Mouse (Mus musculus) liver, embryonic 14.5 days (tissue): ENCODE measurements around the gene Kras. TPM values are rescaled to one million over a fixed set of nuclear protein-coding genes. Genes with fewer than 3 reads are reported as not detected.

Experiments
- ATAC-seq: fragments of 200-750 bp; cut with Nextera tagmentation; 2 replicates; pipeline ENCODE4 v1.8.0; 2017; ENCODE audit warnings: moderate number of reproducible peaks, mild to moderate bottlenecking, moderate library complexity; ENCODE audit not compliant: insufficient read depth
- DNase-seq, 3 experiments: peaks; one replicate each; pipeline ENCODE4 v3.0.0-alpha.2; 2012 to 2013; ENCODE audit warnings: low read depth in 3 of 3, low spot score in 3 of 3
- H3K27ac ChIP-seq: fragments of 300-500 bp; sonication (generic); 2 replicates; pipeline ENCODE4 v1.5.1; 2014; ENCODE audit warnings: moderate library complexity, mild to moderate bottlenecking, control low read depth, inconsistent platforms
- H3K27me3 ChIP-seq: fragments of 300-500 bp; sonication (generic); 2 replicates; pipeline ENCODE4 v1.6.1; 2014; ENCODE audit warnings: mild to moderate bottlenecking, low read length, moderate library complexity; ENCODE audit not compliant: control insufficient read depth, insufficient read depth
- H3K36me3 ChIP-seq: fragments of 300-500 bp; sonication (generic); replicated peaks from 2 replicates; pipeline ENCODE4 v1.6.1; 2014; ENCODE audit warnings: low read depth; ENCODE audit not compliant: control insufficient read depth, insufficient read depth
- H3K4me1 ChIP-seq, 2 experiments: fragments of 200-500 bp in 1 of 2; fragments of 300-500 bp in 1 of 2; sonication (generic) in 1 of 2; replicated peaks; 2 replicates each; pipeline ENCODE4 v1.6.1; 2012 to 2014; ENCODE audit warnings: antibody characterized with exemption in 1 of 2, inconsistent platforms in 1 of 2, low read length in 1 of 2; ENCODE audit not compliant: control insufficient read depth in 2 of 2, insufficient read depth in 2 of 2
- H3K4me2 ChIP-seq: fragments of 300-500 bp; sonication (generic); 2 replicates; pipeline ENCODE4 v1.6.1; 2014; ENCODE audit warnings: low read depth, mild to moderate bottlenecking, control low read depth, moderate library complexity
- H3K4me3 ChIP-seq, 2 experiments: fragments of 200-500 bp in 1 of 2; fragments of 300-500 bp in 1 of 2; sonication (generic) in 1 of 2; 2 replicates each; pipeline ENCODE4 v1.5.1; 2012 to 2014; ENCODE audit warnings: low read depth in 2 of 2, low read length in 2 of 2, mild to moderate bottlenecking in 2 of 2, control low read depth in 1 of 2, inconsistent platforms in 1 of 2, moderate library complexity in 1 of 2; ENCODE audit not compliant: insufficient read depth in 1 of 2
- H3K9ac ChIP-seq: fragments of 300-500 bp; sonication (generic); replicated peaks from 2 replicates; pipeline ENCODE4 v1.6.1; 2014; ENCODE audit warnings: mild to moderate bottlenecking, control low read depth, moderate library complexity
- H3K9me3 ChIP-seq: fragments of 300-500 bp; sonication (generic); 2 replicates; pipeline ENCODE4 v1.6.1; 2016; ENCODE audit warnings: low read length, mixed read lengths; ENCODE audit not compliant: control insufficient read depth
- CTCF ChIP-seq: IDR thresholded peaks from 2 replicates; pipeline ENCODE4 v1.5.1; 2016; ENCODE audit warnings: antibody characterized with exemption, low read depth, control low read depth
- EP300 ChIP-seq: IDR thresholded peaks from 2 replicates; pipeline ENCODE4 v1.6.1; 2016; ENCODE audit warnings: antibody characterized with exemption, low read depth
- WGBS: fragments of 180-500 bp; shearing (Covaris S2); extraction: QIAGEN DNeasy Blood & Tissue Kit; methylation state at CpG from one replicate; pipeline ENCODE4 v1.1.7; 2014; ENCODE audit not compliant: insufficient replicate concordance; 5-methylcytosine and 5-hydroxymethylcytosine counted together
- polyA plus RNA-seq, 2 experiments: library from polyadenylated mRNA; depleted of rRNA in 1 of 2; stranded (reverse) in 1 of 2; unstranded in 1 of 2; fragments of >200 nt; fragmentation: Nextera tagmentation in 1 of 2; extraction: Ambion mirVana in 1 of 2; gene quantifications; 2 replicates each; pipeline versions ENCODE4 v1.2.1 to v1.2.3; 2012 to 2014

Kras gene
- polyA plus RNA-seq, 2 experiments = 17.8 to 47.0 TPM

GRCm38 (mm10) chr6:145249291-145250184 lies 501 bp downstream of the Kras start:
- Histone ChIP-seq H3K27ac (peak overlapping the region; percentile 51), H3K36me3 (peaks cover 14% of the 10 kb centered on the region), H3K9ac (peak overlapping the region; percentile 98), H3K4me2 (peak overlapping the region; percentile 78), H3K4me1 (peaks cover 6 to 16% of the 10 kb centered on the region in 2 experiments), H3K4me3 (peak overlapping the region; percentile 73 to 98), H3K9me3 (no peaks in the 10 kb centered on the region), H3K27me3 (no peaks in the 10 kb centered on the region)
- DNase-seq (peak; percentile 30 to 44 (median 34)), ATAC-seq (peak; percentile 77)
- TF ChIP-seq EP300 (no peak), CTCF (no peak)
- under 1% methylated on average over 103 of the region's 124 CpGs for WGBS

- Histone ChIP-seq H3K27ac (no peak overlapping the region; the same call in 1 of the 2 replicates), H3K36me3 (peaks cover 19% of the 10 kb centered on the region), H3K9ac (no peak overlapping the region), H3K4me3 (peak overlapping the region; percentile 28 to 98), H3K9me3 (no peaks in the 10 kb centered on the region), H3K4me1 (peaks cover 6 to 16% of the 10 kb centered on the region in 2 experiments), H3K27me3 (no peaks in the 10 kb centered on the region), H3K4me2 (peak overlapping the region; percentile 78)
- no peak for ATAC-seq
- peak; percentile 5 to 17 (median 14) for DNase-seq
- WGBS = 66% methylated on average over 3 of the region's 3 CpGs
- no peak for TF ChIP-seq CTCF
- no peak for TF ChIP-seq EP300
Observed at GRCm38 (mm10) chr6:145247886-145248285, 2.2 kb downstream of the Kras start.

- 89% methylated on average over 5 of the region's 5 CpGs for WGBS
- DNase-seq (no peak), ATAC-seq (no peak)
- H3K4me3 ChIP-seq = no peak overlapping the region
- H3K36me3 ChIP-seq = peaks cover 19% of the 10 kb centered on the region
- H3K27ac ChIP-seq = no peak overlapping the region
- no peak overlapping the region for H3K9ac ChIP-seq
- H3K4me1 ChIP-seq = peaks cover 6 to 16% of the 10 kb centered on the region in 2 experiments
- TF ChIP-seq CTCF = no peak
- no peak overlapping the region for H3K4me2 ChIP-seq
- H3K9me3 ChIP-seq = no peaks in the 10 kb centered on the region
- no peaks in the 10 kb centered on the region for H3K27me3 ChIP-seq
Observed at GRCm38 (mm10) chr6:145246841-145247240, 3.2 kb downstream of the Kras start.

- Histone ChIP-seq H3K27ac (no peak overlapping the region), H3K27me3 (no peaks in the 10 kb centered on the region), H3K4me1 (peaks cover 0 to 3% of the 10 kb centered on the region in 2 experiments; a peak in 2 of 4 replicates), H3K36me3 (peaks cover 34% of the 10 kb centered on the region), H3K4me3 (no peak overlapping the region), H3K4me2 (no peak overlapping the region), H3K9ac (no peak overlapping the region), H3K9me3 (no peaks in the 10 kb centered on the region)
- TF ChIP-seq EP300 = no peak
- peak; percentile 29; the same call in 1 of the 2 replicates for TF ChIP-seq CTCF
- ATAC-seq (no peak), DNase-seq (peak in 2 of 3 experiments; percentile 5 to 11)
- WGBS = 45% methylated on average over 1 of the region's 1 CpGs
Observed at GRCm38 (mm10) chr6:145242521-145242920, 7.5 kb downstream of the Kras start.

- Histone ChIP-seq H3K4me3 (no peak overlapping the region), H3K9me3 (no peaks in the 10 kb centered on the region), H3K36me3 (peaks cover 23% of the 10 kb centered on the region), H3K27ac (no peak overlapping the region), H3K4me1 (no peaks in the 10 kb centered on the region), H3K9ac (no peak overlapping the region), H3K27me3 (no peaks in the 10 kb centered on the region), H3K4me2 (no peak overlapping the region)
- DNase-seq (no peak), ATAC-seq (no peak)
- TF ChIP-seq EP300 = no peak
- TF ChIP-seq CTCF = no peak
- WGBS = 81% methylated on average over 6 of the region's 6 CpGs
Observed at GRCm38 (mm10) chr6:145240285-145240684, 9.8 kb downstream of the Kras start.
